Mouse (Mus musculus) stomach, postnatal 0 days (tissue): ENCODE measurements around the gene Gm36210.

Source experiments
- CTCF ChIP-seq: IDR thresholded peaks from 2 replicates; pipeline ENCODE4 v1.5.1; 2016; ENCODE audit warnings: antibody characterized with exemption, low read depth, mild to moderate bottlenecking, moderate library complexity
- EP300 ChIP-seq: optimal IDR thresholded peaks from 2 replicates; pipeline ENCODE3; 2016; ENCODE audit warnings: antibody characterized with exemption

GRCm38 (mm10) chr7:4937392-4937791, 31.1 kb upstream of the Gm36210 start:
- TF ChIP-seq CTCF (no peak), EP300 (no peak)
